Mouse (Mus musculus) monocyte, adult 2 months (primary cell): Measurements from ENCODE around the gene Grin2b.
"Not testable (repeated sequence)": the region's sequence is repeated elsewhere in the genome, so short reads cannot be mapped to it uniquely, and the experiment has no call there.

ENCODE experiments used
- DNase-seq, 2 experiments: peaks; one replicate each; pipeline ENCODE4 v3.0.0; 2022; ENCODE audit warnings: low spot score in 2 of 2, low read depth in 1 of 2

The Grin2b gene

DNA sequence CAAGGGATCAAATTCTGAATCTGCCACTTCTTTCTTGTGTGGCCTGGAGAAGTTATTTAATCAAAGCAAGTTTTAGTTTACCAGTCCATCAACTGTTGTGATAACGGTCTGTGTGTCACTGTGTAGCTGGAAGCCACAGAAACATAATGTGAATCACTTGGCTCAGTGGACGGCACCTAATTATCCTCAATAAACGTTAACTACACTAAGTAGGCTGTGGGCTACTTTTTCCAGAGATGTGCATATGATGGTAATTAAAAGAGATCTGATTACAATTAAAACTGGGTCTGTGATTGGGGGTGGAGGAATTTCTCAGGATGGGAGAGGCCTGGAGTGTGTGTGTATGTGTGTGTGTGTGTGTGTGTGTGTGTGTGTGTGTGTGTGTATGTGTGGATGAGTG lies 471.9 kb downstream of the Grin2b start:
- DNase-seq = no peak

DNA sequence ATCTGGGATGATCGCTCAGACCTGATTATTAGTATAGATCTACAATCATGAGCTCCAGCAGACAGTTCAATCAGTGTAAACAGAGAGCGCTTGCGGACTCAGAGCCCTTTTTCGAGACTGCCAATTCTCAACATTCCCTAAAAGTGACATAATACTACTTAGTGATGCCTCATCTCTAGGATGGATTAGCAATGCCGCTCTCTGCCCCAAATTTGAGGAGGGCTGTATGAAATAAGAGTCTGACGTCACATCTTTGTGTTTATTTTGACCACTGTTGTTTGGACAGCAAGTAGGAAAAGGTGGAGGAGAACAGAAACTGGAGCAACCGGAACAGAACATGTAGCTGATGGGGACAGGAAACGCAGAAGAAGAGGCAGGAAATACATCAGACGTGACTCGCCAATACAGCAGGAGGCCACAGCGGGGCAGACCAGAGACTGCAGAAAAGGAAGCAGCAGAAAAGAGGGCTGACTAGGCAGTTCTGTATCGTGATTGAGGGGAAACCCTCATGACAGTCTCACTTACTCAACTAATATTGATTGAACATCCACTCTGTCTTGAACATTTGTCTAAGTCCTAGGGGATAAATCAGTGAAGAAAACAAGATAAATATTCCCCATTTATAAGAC lies 472.5 kb downstream of the Grin2b start:
- no peak for DNase-seq

DNA sequence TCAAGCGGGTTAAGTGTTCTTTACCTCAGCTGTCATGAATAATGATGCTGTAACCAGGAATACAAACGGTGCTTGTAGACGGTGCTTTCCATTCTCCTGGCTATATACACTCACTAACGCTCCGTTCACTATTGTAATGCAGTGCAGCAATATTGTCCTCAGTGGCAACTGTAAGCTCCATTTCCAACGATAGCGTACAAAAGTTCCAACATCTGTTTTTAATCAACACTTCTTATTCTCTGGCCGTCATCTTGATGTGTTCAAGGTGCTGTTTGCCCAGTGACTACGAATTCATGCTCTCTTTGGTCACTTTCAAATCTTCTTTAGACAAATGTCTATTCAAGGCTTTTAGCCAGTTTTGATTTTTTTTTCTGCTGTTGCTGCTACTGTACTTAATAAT lies 480.8 kb downstream of the Grin2b start:
- DNase-seq = no peak

DNA sequence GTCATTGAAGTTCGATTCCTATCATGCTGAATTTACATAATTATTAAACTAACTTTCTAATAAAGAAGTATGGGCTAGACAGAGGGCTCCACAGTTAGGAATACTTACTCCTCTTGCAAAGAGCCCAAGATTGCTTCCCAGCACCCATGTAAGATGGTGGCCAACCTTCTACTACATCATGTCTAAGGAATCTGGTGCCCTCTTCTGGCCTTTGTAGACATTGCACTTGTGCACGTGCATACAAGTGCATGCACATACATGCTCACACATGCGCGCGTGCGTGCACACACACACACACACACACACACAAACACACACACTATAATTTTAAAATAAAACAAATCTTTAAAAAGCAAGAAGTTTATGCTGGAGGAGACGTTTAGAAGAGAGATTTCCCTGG lies 481.8 kb downstream of the Grin2b start:
- no peak for DNase-seq

DNA sequence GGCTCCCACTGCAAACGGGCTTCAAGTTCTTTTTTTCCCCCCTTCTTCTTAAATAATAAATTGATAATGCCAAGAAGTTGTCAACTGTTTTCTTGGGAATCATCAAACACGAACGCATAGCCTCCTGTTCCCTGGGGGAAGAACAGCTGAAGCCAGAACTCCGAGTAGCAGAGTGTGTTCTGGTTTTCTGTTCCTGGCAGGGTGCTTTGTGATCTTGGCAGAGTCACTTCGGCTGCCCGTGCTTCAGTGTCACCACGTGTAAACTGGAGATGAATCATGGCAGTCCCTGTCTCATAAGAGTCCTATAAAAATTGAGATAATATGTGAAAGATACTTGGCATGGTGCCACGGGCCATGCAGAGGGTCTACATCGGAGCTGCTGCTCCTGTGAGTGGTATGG lies 485.4 kb downstream of the Grin2b start:
- DNase-seq = no peak

DNA sequence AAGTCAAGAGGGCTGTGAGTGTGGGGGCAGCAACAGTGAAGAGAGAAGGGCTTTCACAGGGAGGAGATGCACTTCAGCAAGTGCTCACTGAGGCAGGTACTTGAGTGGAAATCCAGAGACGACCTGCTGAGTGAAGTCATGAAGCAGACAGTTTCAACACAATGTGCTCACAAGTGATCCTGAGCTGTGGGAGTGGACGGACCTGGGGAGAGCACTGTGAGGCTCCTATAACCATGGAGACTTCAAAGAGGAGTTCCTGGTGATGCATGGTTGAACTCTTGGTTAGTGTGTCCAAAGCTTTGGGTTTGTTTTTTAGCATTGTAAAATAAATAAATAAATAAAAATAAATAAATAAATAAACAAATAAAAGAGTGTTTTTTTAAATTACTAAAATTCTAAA lies 489.1 kb downstream of the Grin2b start:
- DNase-seq = no peak

DNA sequence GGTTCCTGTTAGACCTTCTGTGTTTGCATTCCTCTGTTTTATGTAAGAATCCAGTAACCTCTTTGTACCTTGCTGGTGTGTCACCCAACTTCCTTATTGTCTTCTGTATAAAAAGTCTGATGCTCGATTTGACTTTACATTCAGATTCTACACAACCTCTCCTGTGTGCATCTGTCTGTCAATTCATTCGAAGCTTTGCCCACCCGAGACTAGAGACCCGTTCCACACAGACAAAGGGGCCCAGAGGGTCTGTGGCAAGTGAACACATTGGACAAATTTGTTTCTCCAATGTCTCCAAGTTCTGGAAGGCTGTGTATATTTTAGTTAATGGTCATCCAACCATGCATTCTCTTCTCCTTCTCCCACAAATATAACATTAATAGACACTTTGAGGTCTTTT lies 491.9 kb downstream of the Grin2b start:
- DNase-seq = not testable (repeated sequence)

DNA sequence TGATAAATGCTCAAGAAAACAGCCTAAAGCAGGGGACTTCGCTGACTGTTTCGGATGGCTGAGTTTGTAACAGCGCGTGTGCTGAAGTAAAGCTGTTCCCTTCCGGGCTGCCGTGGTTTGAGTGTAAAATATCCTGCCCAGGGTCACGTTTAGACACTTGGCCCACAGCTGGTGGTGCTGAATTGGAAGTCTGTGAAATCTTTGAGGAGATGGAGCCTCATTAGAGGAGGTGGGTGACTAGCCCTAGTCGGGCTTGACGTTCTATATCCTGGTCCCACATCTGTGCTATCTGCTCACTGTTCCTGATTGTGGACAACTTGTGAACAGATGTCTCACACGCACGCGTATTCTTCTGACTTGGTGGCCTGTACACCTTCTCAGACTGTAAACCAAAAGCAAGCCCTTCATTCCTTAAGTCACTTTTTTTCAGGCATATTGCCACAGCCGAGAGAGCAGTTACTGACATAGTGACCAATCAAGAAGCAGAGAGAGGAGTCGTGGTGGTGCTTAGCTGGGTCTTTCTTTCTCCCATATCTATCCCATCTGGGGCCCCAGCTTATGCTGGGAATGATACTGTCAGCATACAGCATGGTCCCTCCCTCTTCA lies 493.1 kb downstream of the Grin2b start:
- DNase-seq = no peak

DNA sequence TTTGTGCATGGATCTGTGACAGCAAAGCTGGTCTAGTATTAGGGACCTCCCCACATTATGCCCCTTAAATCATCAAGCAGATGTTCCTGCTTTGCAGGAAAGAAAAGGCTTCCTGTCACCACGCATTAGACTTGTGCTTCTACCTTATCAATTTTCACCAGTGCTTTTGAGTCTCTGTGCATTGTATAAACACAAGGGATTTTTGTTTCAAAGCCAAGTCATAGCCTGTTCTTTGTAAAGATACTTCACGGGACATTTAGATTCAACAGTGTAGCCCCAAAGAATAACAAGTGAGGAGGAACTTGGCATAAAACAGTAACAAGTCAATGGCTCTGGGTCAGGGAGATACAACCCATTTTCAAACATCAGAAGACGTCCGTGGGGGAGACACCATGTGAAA lies 498.9 kb downstream of the Grin2b start:
- DNase-seq = no peak

DNA sequence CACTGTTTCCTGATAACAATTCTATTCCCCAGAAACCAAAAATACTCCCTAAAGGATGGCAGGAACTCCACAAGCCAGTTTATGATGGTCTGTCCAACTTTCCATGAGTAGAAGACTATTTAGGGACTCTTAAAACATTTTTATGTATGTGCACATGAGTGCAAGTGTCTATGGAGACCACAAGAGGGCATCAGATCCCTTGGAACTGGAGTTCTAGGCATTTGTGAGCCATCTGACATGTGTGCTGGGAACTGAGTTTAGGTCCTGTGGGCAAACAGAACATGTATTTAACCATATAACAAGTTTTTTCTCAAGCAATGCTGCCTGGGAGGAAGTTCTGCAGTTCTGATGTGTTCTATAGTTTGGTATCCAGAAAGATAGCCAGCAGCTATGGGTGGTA lies 501.3 kb downstream of the Grin2b start:
- DNase-seq = no peak
